Mouse (Mus musculus) hindbrain, embryonic 14.5 days (tissue): ENCODE results near the gene Nrap. TPM values are rescaled to one million over a fixed set of nuclear protein-coding genes. Genes with fewer than 3 reads are reported as not detected.

ENCODE experiments used
- ATAC-seq: fragments of 200-750 bp; cut with Nextera tagmentation; 2 replicates; pipeline ENCODE4 v1.8.0; 2017; ENCODE audit warnings: moderate number of reproducible peaks, mild to moderate bottlenecking, moderate TSS enrichment, moderate library complexity; ENCODE audit not compliant: low FRiP score
- DNase-seq: peaks from one replicate; pipeline ENCODE4 v3.0.0-alpha.2; 2015; ENCODE audit warnings: low spot score
- H3K27ac ChIP-seq: fragments of 300-500 bp; sonication (generic); 2 replicates; pipeline ENCODE4 v1.5.1; 2014; ENCODE audit warnings: mild to moderate bottlenecking, moderate library complexity
- H3K27me3 ChIP-seq: fragments of 300-500 bp; sonication (generic); 2 replicates; pipeline ENCODE4 v1.6.1; 2014; ENCODE audit warnings: mild to moderate bottlenecking, low read length, mixed read lengths; ENCODE audit not compliant: control insufficient read depth, insufficient read depth
- H3K36me3 ChIP-seq: fragments of 300-500 bp; sonication (generic); replicated peaks from 2 replicates; pipeline ENCODE4 v1.6.1; 2014; ENCODE audit not compliant: control insufficient read depth, insufficient read depth
- H3K4me1 ChIP-seq: fragments of 300-500 bp; sonication (generic); replicated peaks from 2 replicates; pipeline ENCODE4 v1.6.1; 2014; ENCODE audit warnings: antibody characterized with exemption, low read length, mixed read lengths; ENCODE audit not compliant: control insufficient read depth, insufficient read depth
- H3K4me2 ChIP-seq: fragments of 300-500 bp; sonication (generic); replicated peaks from 2 replicates; pipeline ENCODE4 v1.6.1; 2014; ENCODE audit warnings: mild to moderate bottlenecking, moderate library complexity
- H3K4me3 ChIP-seq: fragments of 300-500 bp; sonication (generic); replicated peaks from 2 replicates; pipeline ENCODE4 v1.5.1; 2014; ENCODE audit warnings: mild to moderate bottlenecking, low read length
- H3K9ac ChIP-seq: fragments of 300-500 bp; sonication (generic); 2 replicates; pipeline ENCODE4 v1.6.1; 2014
- H3K9me3 ChIP-seq: fragments of 300-500 bp; sonication (generic); 2 replicates; pipeline ENCODE4 v1.6.1; 2016; ENCODE audit warnings: low read length; ENCODE audit not compliant: control insufficient read depth
- WGBS: fragments of 180-500 bp; shearing (Covaris S2); extraction: QIAGEN DNeasy Blood & Tissue Kit; methylation state at CpG from one replicate; pipeline ENCODE4 v1.1.7; 2014; 5-methylcytosine and 5-hydroxymethylcytosine counted together
- polyA plus RNA-seq: library from polyadenylated mRNA; unstranded; fragments of >200 nt; fragmentation: Nextera tagmentation; extraction: Ambion mirVana; gene quantifications from 2 replicates; pipeline ENCODE4 v1.2.1, GENCODE M21; 2014

The Nrap gene
- polyA plus RNA-seq, 1 experiment from 2014 or later, result 0.24 TPM

GRCm38 (mm10) chr19:56373246-56373645 is 16.6 kb downstream of the Nrap start:
- no peak overlapping the region for H3K9ac ChIP-seq
- no peaks in the 10 kb centered on the region for H3K9me3 ChIP-seq
- WGBS, result 93% methylated on average over 5 of the region's 5 CpGs
- H3K4me1 ChIP-seq, result no peaks in the 10 kb centered on the region
- no peak overlapping the region for H3K4me2 ChIP-seq
- DNase-seq, result no peak
- H3K27me3 ChIP-seq, result no peaks in the 10 kb centered on the region
- H3K36me3 ChIP-seq, result no peaks in the 10 kb centered on the region
- H3K4me3 ChIP-seq, result no peak overlapping the region
- ATAC-seq, result no peak
- H3K27ac ChIP-seq, result no peak overlapping the region

- H3K4me2 ChIP-seq, result no peak overlapping the region
- no peak overlapping the region for H3K9ac ChIP-seq
- DNase-seq (no peak), ATAC-seq (no peak)
- no peaks in the 10 kb centered on the region for H3K27me3 ChIP-seq
- H3K4me3 ChIP-seq, result no peak overlapping the region
- H3K4me1 ChIP-seq, result no peaks in the 10 kb centered on the region
- H3K27ac ChIP-seq, result no peak overlapping the region
- 77% methylated on average over 7 of the region's 7 CpGs for WGBS
- no peaks in the 10 kb centered on the region for H3K36me3 ChIP-seq
- no peaks in the 10 kb centered on the region for H3K9me3 ChIP-seq
Observed at GRCm38 (mm10) chr19:56372226-56372625, 17.6 kb downstream of the Nrap start.

GRCm38 (mm10) chr19:56370389-56371150 is 19.3 kb downstream of the Nrap start:
- Histone ChIP-seq H3K4me1 (no peaks in the 10 kb centered on the region), H3K27me3 (no peaks in the 10 kb centered on the region), H3K4me2 (no peak overlapping the region), H3K27ac (no peak overlapping the region), H3K9ac (no peak overlapping the region), H3K36me3 (no peaks in the 10 kb centered on the region), H3K4me3 (no peak overlapping the region), H3K9me3 (no peaks in the 10 kb centered on the region)
- ATAC-seq (no peak), DNase-seq (no peak)
- WGBS, result 90% methylated on average over 6 of the region's 6 CpGs

GRCm38 (mm10) chr19:56368912-56369311 is 20.9 kb downstream of the Nrap start:
- H3K4me1 ChIP-seq, result no peaks in the 10 kb centered on the region
- no peak overlapping the region for H3K4me3 ChIP-seq
- H3K9ac ChIP-seq, result no peak overlapping the region
- no peaks in the 10 kb centered on the region for H3K9me3 ChIP-seq
- no peak for DNase-seq
- H3K4me2 ChIP-seq, result no peak overlapping the region
- H3K27me3 ChIP-seq, result no peaks in the 10 kb centered on the region
- ATAC-seq, result no peak
- 92% methylated on average over 7 of the region's 7 CpGs for WGBS
- H3K27ac ChIP-seq, result no peak overlapping the region
- no peaks in the 10 kb centered on the region for H3K36me3 ChIP-seq

DNA sequence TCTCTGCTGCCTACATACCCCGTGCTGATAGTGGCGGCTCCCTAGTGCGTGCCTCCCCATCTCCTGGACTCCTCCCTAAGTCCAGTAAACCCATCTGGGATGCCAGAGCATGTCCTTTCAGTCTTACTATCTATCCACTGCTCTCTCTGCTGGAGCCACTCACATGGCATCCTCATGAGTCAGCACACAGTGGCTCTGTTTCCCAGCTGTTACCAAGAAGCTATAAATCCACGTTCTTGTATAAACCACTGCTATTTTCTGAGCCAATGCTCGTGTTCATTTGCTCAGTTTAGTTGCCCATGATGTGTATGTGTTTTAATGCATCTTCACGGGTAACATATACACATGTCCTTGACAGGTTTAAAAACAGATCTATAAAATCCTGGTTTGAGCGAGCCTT is 22.1 kb downstream of the Nrap start:
- Histone ChIP-seq H3K27me3 (no peaks in the 10 kb centered on the region), H3K9ac (no peak overlapping the region), H3K27ac (no peak overlapping the region), H3K36me3 (no peaks in the 10 kb centered on the region), H3K4me3 (no peak overlapping the region), H3K9me3 (no peaks in the 10 kb centered on the region), H3K4me1 (no peaks in the 10 kb centered on the region), H3K4me2 (no peak overlapping the region)
- 91% methylated on average over 7 of the region's 7 CpGs for WGBS
- DNase-seq (no peak), ATAC-seq (no peak)

DNA sequence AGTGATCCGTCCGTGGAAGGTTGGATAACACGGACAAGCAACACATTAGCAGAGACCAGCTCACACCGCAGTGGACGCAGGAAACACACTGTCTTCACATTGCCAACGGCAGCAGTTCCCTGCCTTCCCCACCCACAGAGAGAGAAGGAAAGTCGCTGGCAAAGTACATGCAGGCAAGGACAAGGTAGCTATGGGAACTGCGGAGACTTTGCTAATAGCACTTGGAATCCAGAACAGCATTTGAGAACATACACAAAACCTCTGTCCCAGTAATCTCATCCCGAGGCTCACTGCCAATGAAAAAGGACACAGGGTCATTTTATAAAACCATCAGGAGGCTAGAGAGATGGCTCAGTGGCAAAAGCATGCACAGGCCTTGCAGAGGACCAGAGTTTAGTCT is 23.2 kb downstream of the Nrap start:
- Histone ChIP-seq H3K36me3 (no peaks in the 10 kb centered on the region), H3K4me1 (no peaks in the 10 kb centered on the region), H3K9ac (no peak overlapping the region), H3K27ac (no peak overlapping the region), H3K9me3 (no peaks in the 10 kb centered on the region), H3K4me2 (no peak overlapping the region), H3K27me3 (no peaks in the 10 kb centered on the region), H3K4me3 (no peak overlapping the region)
- DNase-seq (no peak), ATAC-seq (no peak)
- WGBS, result 75% methylated on average over 9 of the region's 9 CpGs

DNA sequence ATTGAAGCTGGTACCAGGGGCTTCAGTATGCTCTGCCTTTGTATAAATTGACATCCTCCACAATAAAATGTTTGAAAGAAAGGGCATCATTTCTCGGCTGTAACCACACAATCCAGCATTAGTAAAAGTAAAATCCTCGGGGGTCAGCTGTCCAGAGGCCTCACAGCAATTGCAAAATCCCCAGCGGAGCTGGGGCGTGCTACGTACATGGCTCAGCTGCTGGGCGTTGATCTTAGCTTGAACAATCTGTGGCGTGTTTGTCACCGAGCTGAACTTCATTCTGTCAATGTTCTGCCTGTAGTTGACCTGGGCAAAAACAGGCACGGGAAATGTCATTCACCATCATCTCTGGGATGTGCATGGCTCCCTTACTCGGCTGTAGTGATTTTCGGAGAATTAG is 23.7 kb downstream of the Nrap start:
- no peaks in the 10 kb centered on the region for H3K9me3 ChIP-seq
- no peaks in the 10 kb centered on the region for H3K4me1 ChIP-seq
- 79% methylated on average over 11 of the region's 11 CpGs for WGBS
- ATAC-seq (no peak), DNase-seq (no peak)
- no peak overlapping the region for H3K4me3 ChIP-seq
- H3K27me3 ChIP-seq, result no peaks in the 10 kb centered on the region
- H3K4me2 ChIP-seq, result no peak overlapping the region
- no peak overlapping the region for H3K9ac ChIP-seq
- no peak overlapping the region for H3K27ac ChIP-seq
- no peaks in the 10 kb centered on the region for H3K36me3 ChIP-seq

- Histone ChIP-seq H3K4me2 (no peak overlapping the region), H3K27ac (no peak overlapping the region), H3K9ac (no peak overlapping the region), H3K27me3 (no peaks in the 10 kb centered on the region), H3K4me1 (no peaks in the 10 kb centered on the region), H3K9me3 (no peaks in the 10 kb centered on the region), H3K4me3 (no peak overlapping the region), H3K36me3 (no peaks in the 10 kb centered on the region)
- ATAC-seq (no peak), DNase-seq (no peak)
- WGBS, result 84% methylated on average over 8 of the region's 8 CpGs
Observed at GRCm38 (mm10) chr19:56364563-56364962, 25.3 kb downstream of the Nrap start.

GRCm38 (mm10) chr19:56363721-56364460 is 25.9 kb downstream of the Nrap start:
- 71% methylated on average over 15 of the region's 15 CpGs for WGBS
- DNase-seq (no peak), ATAC-seq (no peak)
- Histone ChIP-seq H3K4me1 (no peaks in the 10 kb centered on the region), H3K27ac (no peak overlapping the region), H3K27me3 (no peaks in the 10 kb centered on the region), H3K36me3 (no peaks in the 10 kb centered on the region), H3K4me3 (no peak overlapping the region), H3K9me3 (no peaks in the 10 kb centered on the region), H3K4me2 (no peak overlapping the region), H3K9ac (no peak overlapping the region)
